Comparison of ENCODE assay signal across 9 mouse cellular contexts in genomic region chr11:76294836-76295235, GRCm38 (mm10). TPM values are rescaled to one million over a fixed set of nuclear protein-coding genes. Genes with fewer than 3 reads are reported as not detected.
DNase-seq lines count a peak whose midpoint lies in the region; ATAC-seq and TF ChIP-seq lines count a peak whose summit lies in the region.
"Had no signal": no experiment of that assay in that cellular context is flagged by ENCODE, and none has a peak within 500 bp of the region (broad histone marks: within the 10 kb centered on the region; RNA-seq: fewer than 3 reads in every experiment).

No protein-coding gene starts in this region.

- peak overlapping the region; percentile 33 for H3K27ac ChIP-seq in gastrocnemius, adult 2 months
- peak overlapping the region; percentile 83 for H3K27ac ChIP-seq in neural tube, embryonic 13.5 days (replicated peaks)
- H3K27ac ChIP-seq in hindbrain, embryonic 16.5 days (ENCODE audit: low read depth, low read length) = peak overlapping the region; percentile 11; the same call in 1 of the 2 replicates
- no peak overlapping the region for H3K27ac ChIP-seq in thymus, adult 2 months (ENCODE audit: control insufficient read depth, insufficient read depth, low read length)

- H3K4me2 ChIP-seq in neural tube, embryonic 13.5 days = no peak overlapping the region
- H3K4me2 ChIP-seq in hindbrain, embryonic 16.5 days (ENCODE audit: low read length) = no peak overlapping the region
- H3K4me2 ChIP-seq: limb, embryonic 15.5 days had no signal

- no peak overlapping the region for H3K9ac ChIP-seq in neural tube, embryonic 13.5 days
- no peak overlapping the region for H3K9ac ChIP-seq in hindbrain, embryonic 16.5 days (ENCODE audit: low read depth, low read length)
- H3K9ac ChIP-seq: limb, embryonic 15.5 days had no signal

- TF ChIP-seq CTCF in gastrocnemius, adult 2 months (IDR thresholded peaks at IDR 0.05) = no peak
- TF ChIP-seq CTCF in thymus, adult 2 months (IDR thresholded peaks at IDR 0.05; ENCODE audit: borderline replicate concordance, control insufficient read depth, extremely low read depth, insufficient read depth, low read length, poor library complexity) = no peak

- H3K4me1 ChIP-seq in neural tube, embryonic 13.5 days (replicated peaks) = peaks cover 90% of the 10 kb centered on the region
- peaks cover 28% of the 10 kb centered on the region for H3K4me1 ChIP-seq in hindbrain, embryonic 16.5 days (ENCODE audit: control insufficient read depth, insufficient read depth, low read depth, low read length)
- peaks cover 3% of the 10 kb centered on the region; the same call in 1 of the 2 replicates for H3K4me1 ChIP-seq in thymus, adult 2 months (replicated peaks; ENCODE audit: control insufficient read depth, insufficient read depth, low read length)

- DNase-seq in gastrocnemius, adult 2 months = no peak
- no peak for DNase-seq in gastrocnemius, postnatal 10 days
- DNase-seq in neural tube, embryonic 10.5 days (ENCODE audit: extremely low spot score, low spot score) = no peak
- peak; percentile 32 for DNase-seq in yolk sac, embryonic 10.5 days (ENCODE audit: low spot score)
- no peak for DNase-seq in thymus, adult 2 months
- DNase-seq in thymus, postnatal 25 days = no peak

- 33% methylated on average over 9 of the region's 9 CpGs for whole genome bisulfite sequencing in neural tube, embryonic 13.5 days
- WGBS in hindbrain, embryonic 16.5 days = 20% methylated on average over 9 of the region's 9 CpGs
- 87% methylated on average over 9 of the region's 9 CpGs for WGBS in thymus, adult 2 months

- no peaks in the 10 kb centered on the region for H3K36me3 ChIP-seq in neural tube, embryonic 13.5 days
- no peaks in the 10 kb centered on the region for H3K36me3 ChIP-seq in hindbrain, embryonic 16.5 days (ENCODE audit: control insufficient read depth, insufficient read depth, low read length)
- no peaks in the 10 kb centered on the region for H3K36me3 ChIP-seq in thymus, adult 2 months (ENCODE audit: control insufficient read depth, insufficient read depth, low read length)
- H3K36me3 ChIP-seq: limb, embryonic 15.5 days had no signal

- TF ChIP-seq POLR2A in thymus, adult 2 months (IDR thresholded peaks at IDR 0.05; ENCODE audit: control insufficient read depth, extremely low read depth, insufficient read depth, low read length, poor library complexity) = no peak

- intact Hi-C loops in gastrocnemius, adult 2 months (cut with DNase I) = no loop called here

- no peak overlapping the region for H3K4me3 ChIP-seq in gastrocnemius, adult 2 months
- no peak overlapping the region for H3K4me3 ChIP-seq in neural tube, embryonic 13.5 days
- no peak overlapping the region for H3K4me3 ChIP-seq in hindbrain, embryonic 16.5 days (ENCODE audit: low read length)
- no peak overlapping the region for H3K4me3 ChIP-seq in thymus, adult 2 months (ENCODE audit: control insufficient read depth, insufficient read depth, low read length)
- H3K4me3 ChIP-seq: limb, embryonic 15.5 days had no signal

- H3K9me3 ChIP-seq in neural tube, embryonic 13.5 days = no peaks in the 10 kb centered on the region
- H3K9me3 ChIP-seq in hindbrain, embryonic 16.5 days (ENCODE audit: control insufficient read depth, low read length) = no peaks in the 10 kb centered on the region
- H3K9me3 ChIP-seq: limb, embryonic 15.5 days had no signal

- ATAC-seq in neural tube, embryonic 13.5 days (ENCODE audit: low read depth) = no peak
- ATAC-seq in hindbrain, embryonic 16.5 days = no peak

- H3K27me3 ChIP-seq in neural tube, embryonic 13.5 days = no peaks in the 10 kb centered on the region
- no peaks in the 10 kb centered on the region for H3K27me3 ChIP-seq in hindbrain, embryonic 16.5 days (replicated peaks; ENCODE audit: control insufficient read depth, insufficient read depth, low read length)
- no peaks in the 10 kb centered on the region for H3K27me3 ChIP-seq in thymus, adult 2 months (ENCODE audit: control insufficient read depth, insufficient read depth, low read length)
- H3K27me3 ChIP-seq: limb, embryonic 15.5 days had no signal

RNA-seq across cellular contexts. Expression of gene Glod4, which starts 51.3 kb away (rescaled TPM):
- total RNA-seq in gastrocnemius, adult 2 months (2021) = 10 to 100 TPM; 21.9 to 24.2 TPM
- 10 to 100 TPM; 34.3 to 46.2 TPM for total RNA-seq in gastrocnemius, postnatal 10 days (2021)
- 108 and 112 TPM in 2 replicates for polyA plus RNA-seq in neural tube, embryonic 13.5 days (2015; fragmentation: Nextera tagmentation; extraction: Ambion mirVana)
- 118 and 125 TPM in 2 replicates for polyA plus RNA-seq in hindbrain, embryonic 16.5 days (2015; fragmentation: Nextera tagmentation; extraction: Ambion mirVana)
- polyA plus RNA-seq in thymus, adult 2 months (2012; rRNA removed) = 6.4 and 6.6 TPM in 2 replicates

RNA-seq across cellular contexts. Expression of gene Mrm3, which starts 51.3 kb away (rescaled TPM):
- 10 to 100 TPM; 11.3 to 16.2 TPM for total RNA-seq in gastrocnemius, adult 2 months (2021)
- total RNA-seq in gastrocnemius, postnatal 10 days (2021) = 10 to 100 TPM; 12.8 to 13.2 TPM
- polyA plus RNA-seq in neural tube, embryonic 13.5 days (2015; fragmentation: Nextera tagmentation; extraction: Ambion mirVana) = 19.7 and 20.8 TPM in 2 replicates
- polyA plus RNA-seq in hindbrain, embryonic 16.5 days (2015; fragmentation: Nextera tagmentation; extraction: Ambion mirVana) = 25.7 and 26.1 TPM in 2 replicates
- polyA plus RNA-seq in thymus, adult 2 months (2012; rRNA removed) = 7.6 and 8.4 TPM in 2 replicates

Comparison
In these comparisons a context has a peak if more than half of its experiments do, and no peak if none do; other contexts are left out.
1. RNA of gene Glod4, which starts 51.3 kb away (polyA plus RNA-seq): 118 to 125 TPM in hindbrain, embryonic 16.5 days and 108 to 112 TPM in neural tube, embryonic 13.5 days; 6.4 to 6.6 TPM in thymus, adult 2 months; every median in the first group is over 10 times any median in the second.